Mouse (Mus musculus) bone marrow macrophage, adult 2 months (primary cell): ENCODE measurements around the gene Kcns3. TPM values are rescaled to one million over a fixed set of nuclear protein-coding genes. Genes with fewer than 3 reads are reported as not detected.
"Not testable (repeated sequence)": the region's sequence is repeated elsewhere in the genome, so short reads cannot be mapped to it uniquely, and the experiment has no call there.

Experiments
- H3K27ac ChIP-seq: 2 replicates; pipeline ENCODE4 v1.5.1; 2012; ENCODE audit warnings: low read depth, low read length; ENCODE audit not compliant: insufficient read depth
- H3K4me1 ChIP-seq: 2 replicates; pipeline ENCODE4 v1.6.1; 2012; ENCODE audit warnings: low read length; ENCODE audit not compliant: control insufficient read depth, insufficient read depth
- H3K4me3 ChIP-seq: 2 replicates; pipeline ENCODE4 v1.5.1; 2012; ENCODE audit warnings: mild to moderate bottlenecking, low read length, moderate library complexity; ENCODE audit not compliant: insufficient read depth
- CTCF ChIP-seq: IDR thresholded peaks from 2 replicates; pipeline ENCODE4 v1.5.1; 2012; ENCODE audit warnings: low read depth, mild to moderate bottlenecking, low read length, moderate library complexity
- POLR2A ChIP-seq: IDR thresholded peaks from 2 replicates; pipeline ENCODE4 v1.6.1; 2012; ENCODE audit warnings: mild to moderate bottlenecking, low read depth, low read length, borderline replicate concordance
- polyA plus RNA-seq: library from polyadenylated mRNA; stranded (reverse); fragments of >200 nt; gene quantifications from 2 replicates; pipeline ENCODE4 v1.2.4, GENCODE M21; 2012; ENCODE audit not compliant: missing spikeins, insufficient read depth, insufficient read length

Kcns3 gene
- polyA plus RNA-seq, 1 experiment = not detected

- H3K4me3 ChIP-seq = no peak overlapping the region
- H3K4me1 ChIP-seq = no peaks in the 10 kb centered on the region
- no peak overlapping the region for H3K27ac ChIP-seq
- TF ChIP-seq CTCF = no peak
- no peak for TF ChIP-seq POLR2A
These were observed 64.0 kb downstream of the Kcns3 start for GRCm38 (mm10) chr12:11086866-11087265.

- Histone ChIP-seq H3K4me3 (no peak overlapping the region), H3K27ac (no peak overlapping the region), H3K4me1 (no peaks in the 10 kb centered on the region)
- TF ChIP-seq POLR2A = no peak
- no peak for TF ChIP-seq CTCF
These were observed 79.8 kb downstream of the Kcns3 start for GRCm38 (mm10) chr12:11071079-11071478.

- Histone ChIP-seq H3K4me3 (no peak overlapping the region), H3K27ac (no peak overlapping the region), H3K4me1 (no peaks in the 10 kb centered on the region)
- TF ChIP-seq POLR2A (no peak), CTCF (no peak)
These were observed 84.0 kb downstream of the Kcns3 start for GRCm38 (mm10) chr12:11066865-11067264.

GRCm38 (mm10) chr12:11052676-11053075 lies 98.2 kb downstream of the Kcns3 start:
- H3K4me1 ChIP-seq, H3K27ac ChIP-seq, H3K4me3 ChIP-seq: not testable (repeated sequence)

- no peak overlapping the region for H3K27ac ChIP-seq
- no peak overlapping the region for H3K4me3 ChIP-seq
- TF ChIP-seq CTCF (no peak), POLR2A (no peak)
- no peaks in the 10 kb centered on the region for H3K4me1 ChIP-seq
These were observed 109.0 kb downstream of the Kcns3 start for GRCm38 (mm10) chr12:11041821-11042220.

Other genes starting within 250 kb of the Kcns3 start
- not detected in 2 replicates for gene Msgn1, start 57.9 kb upstream of the Kcns3 start, polyA plus RNA-seq
- gene Gen1, start 114.7 kb upstream of the Kcns3 start, polyA plus RNA-seq = 8.0 and 10.0 TPM in 2 replicates
- gene Smc6, start 114.8 kb upstream of the Kcns3 start, polyA plus RNA-seq = 63.3 and 63.6 TPM in 2 replicates